Mouse (Mus musculus) intestine, embryonic 16.5 days (tissue): Measurements from ENCODE around the gene Zfp52. TPM values are rescaled to one million over a fixed set of nuclear protein-coding genes. Genes with fewer than 3 reads are reported as not detected.

ENCODE experiments used
- ATAC-seq: fragments of 200-750 bp; cut with Nextera tagmentation; 2 replicates; pipeline ENCODE4 v1.8.0; 2017; ENCODE audit warnings: moderate TSS enrichment, moderate library complexity
- H3K27ac ChIP-seq: fragments of 300-500 bp; sonication (generic); 2 replicates; pipeline ENCODE4 v1.5.1; 2014; ENCODE audit warnings: mild to moderate bottlenecking, low read length
- H3K27me3 ChIP-seq: fragments of 300-500 bp; sonication (generic); replicated peaks from 2 replicates; pipeline ENCODE4 v1.6.1; 2014; ENCODE audit warnings: low read length, control low read depth, mixed read lengths; ENCODE audit not compliant: control insufficient read depth, insufficient read depth
- H3K36me3 ChIP-seq: fragments of 300-500 bp; sonication (generic); 2 replicates; pipeline ENCODE4 v1.6.1; 2014; ENCODE audit warnings: low read length, control low read depth; ENCODE audit not compliant: control insufficient read depth, insufficient read depth
- H3K4me1 ChIP-seq: fragments of 300-500 bp; sonication (generic); 2 replicates; pipeline ENCODE4 v1.6.1; 2014; ENCODE audit warnings: low read length, control low read depth, mixed read lengths; ENCODE audit not compliant: control insufficient read depth, insufficient read depth
- H3K4me2 ChIP-seq: fragments of 300-500 bp; sonication (generic); 2 replicates; pipeline ENCODE4 v1.6.1; 2014; ENCODE audit warnings: low read depth, low read length, control low read depth
- H3K4me3 ChIP-seq: fragments of 300-500 bp; sonication (generic); 2 replicates; pipeline ENCODE4 v1.5.1; 2014; ENCODE audit warnings: mild to moderate bottlenecking, low read length
- H3K9ac ChIP-seq: fragments of 300-500 bp; sonication (generic); 2 replicates; pipeline ENCODE4 v1.6.1; 2014; ENCODE audit warnings: low read depth, low read length
- H3K9me3 ChIP-seq: fragments of 300-500 bp; sonication (generic); 2 replicates; pipeline ENCODE4 v1.6.1; 2016; ENCODE audit warnings: low read length, control low read depth; ENCODE audit not compliant: control insufficient read depth
- WGBS: fragments of 180-500 bp; shearing (Covaris S2); extraction: QIAGEN DNeasy Blood & Tissue Kit; methylation state at CpG from one replicate; pipeline ENCODE4 v1.1.7; 2014; 5-methylcytosine and 5-hydroxymethylcytosine counted together
- polyA plus RNA-seq: library from polyadenylated mRNA; unstranded; fragments of >200 nt; fragmentation: Nextera tagmentation; extraction: Ambion mirVana; gene quantifications from 2 replicates; pipeline ENCODE4 v1.2.1, GENCODE M21; 2015

Gene Zfp52
- polyA plus RNA-seq, 1 experiment from 2014 or later, result 3.4 TPM

- Histone ChIP-seq H3K4me1 (peaks cover 4% of the 10 kb centered on the region; the same call in 1 of the 2 replicates), H3K27me3 (no peaks in the 10 kb centered on the region), H3K9ac (peak overlapping the region; percentile 75), H3K4me2 (peak overlapping the region; percentile 64), H3K4me3 (peak overlapping the region; percentile 60), H3K36me3 (no peaks in the 10 kb centered on the region), H3K9me3 (no peaks in the 10 kb centered on the region), H3K27ac (peak overlapping the region; percentile 92)
- WGBS, result under 1% methylated on average over 37 of the region's 37 CpGs
- peak; percentile 95 for ATAC-seq
These were observed 18.9 kb upstream of the Zfp52 start for GRCm38 (mm10) chr17:21516201-21517129.

GRCm38 (mm10) chr17:21517130-21517671, 18.1 kb upstream of the Zfp52 start:
- Histone ChIP-seq H3K4me2 (peak overlapping the region; percentile 64), H3K27me3 (no peaks in the 10 kb centered on the region), H3K4me3 (peak overlapping the region; percentile 60), H3K36me3 (no peaks in the 10 kb centered on the region), H3K4me1 (peaks cover 4% of the 10 kb centered on the region; the same call in 1 of the 2 replicates), H3K27ac (peak overlapping the region; percentile 92), H3K9ac (peak overlapping the region; percentile 75), H3K9me3 (no peaks in the 10 kb centered on the region)
- WGBS, result 29% methylated on average over 4 of the region's 4 CpGs
- ATAC-seq, result peak; percentile 19; the same call in 1 of the 2 replicates

GRCm38 (mm10) chr17:21526270-21526669, 9.1 kb upstream of the Zfp52 start:
- H3K27ac ChIP-seq, result no peak overlapping the region
- no peak overlapping the region for H3K4me3 ChIP-seq
- no peak for ATAC-seq
- no peaks in the 10 kb centered on the region for H3K36me3 ChIP-seq
- H3K27me3 ChIP-seq, result no peaks in the 10 kb centered on the region
- H3K9ac ChIP-seq, result no peak overlapping the region
- no peaks in the 10 kb centered on the region for H3K9me3 ChIP-seq
- no peak overlapping the region for H3K4me2 ChIP-seq
- H3K4me1 ChIP-seq, result 0 out of 2 replicates have a peak, but pooled peaks cover 4% of the 10 kb centered on the region

GRCm38 (mm10) chr17:21530645-21531330, 4.6 kb upstream of the Zfp52 start:
- Histone ChIP-seq H3K4me3 (no peak overlapping the region), H3K4me2 (no peak overlapping the region), H3K27ac (no peak overlapping the region), H3K9me3 (no peaks in the 10 kb centered on the region), H3K36me3 (no peaks in the 10 kb centered on the region), H3K4me1 (peaks cover 20% of the 10 kb centered on the region), H3K9ac (no peak overlapping the region), H3K27me3 (no peaks in the 10 kb centered on the region)
- ATAC-seq, result no peak
- 70% methylated on average over 5 of the region's 5 CpGs for WGBS

- no peaks in the 10 kb centered on the region for H3K36me3 ChIP-seq
- peak overlapping the region; percentile 69 for H3K4me3 ChIP-seq
- H3K9ac ChIP-seq, result peak overlapping the region; percentile 93
- ATAC-seq, result no peak; the same call in 1 of the 2 replicates
- no peaks in the 10 kb centered on the region for H3K27me3 ChIP-seq
- 62% methylated on average over 5 of the region's 5 CpGs for WGBS
- H3K27ac ChIP-seq, result peak overlapping the region; percentile 93
- no peaks in the 10 kb centered on the region for H3K9me3 ChIP-seq
- H3K4me2 ChIP-seq, result peak overlapping the region; percentile 71
- peaks cover 20% of the 10 kb centered on the region for H3K4me1 ChIP-seq
These were observed 3.7 kb upstream of the Zfp52 start for GRCm38 (mm10) chr17:21531621-21532020.

GRCm38 (mm10) chr17:21532101-21532951, 3.0 kb upstream of the Zfp52 start:
- peak; percentile 86 for ATAC-seq
- H3K27ac ChIP-seq, result peak overlapping the region; percentile 93
- under 1% methylated on average over 54 of the region's 54 CpGs for WGBS
- no peaks in the 10 kb centered on the region for H3K36me3 ChIP-seq
- no peaks in the 10 kb centered on the region for H3K27me3 ChIP-seq
- H3K4me2 ChIP-seq, result peak overlapping the region; percentile 71
- H3K4me1 ChIP-seq, result peaks cover 20% of the 10 kb centered on the region
- H3K4me3 ChIP-seq, result peak overlapping the region; percentile 69
- H3K9ac ChIP-seq, result peak overlapping the region; percentile 93
- no peaks in the 10 kb centered on the region for H3K9me3 ChIP-seq

- H3K27ac ChIP-seq, result no peak overlapping the region
- 100% methylated on average over 1 of the region's 1 CpGs for whole genome bisulfite sequencing
- no peak overlapping the region for H3K9ac ChIP-seq
These were observed 1.4 kb upstream of the Zfp52 start for GRCm38 (mm10) chr17:21533961-21534360.

GRCm38 (mm10) chr17:21534460-21535095, 761 bp upstream of the Zfp52 start:
- Histone ChIP-seq H3K27me3 (no peaks in the 10 kb centered on the region), H3K36me3 (no peaks in the 10 kb centered on the region), H3K9me3 (no peaks in the 10 kb centered on the region), H3K4me1 (peaks cover 20% of the 10 kb centered on the region), H3K4me3 (no peak overlapping the region), H3K9ac (0 out of 2 replicates have a peak overlapping the region, but pooled peaks have one; percentile 73), H3K4me2 (peak overlapping the region; percentile 80), H3K27ac (0 out of 2 replicates have a peak overlapping the region, but pooled peaks have one; percentile 14)
- WGBS, result 15% methylated on average over 4 of the region's 4 CpGs
- ATAC-seq, result peak; percentile 36

More at GRCm38 (mm10) chr17:21533961-21534360, 1.4 kb upstream of the Zfp52 start:
- Histone ChIP-seq H3K27me3 (no peaks in the 10 kb centered on the region), H3K4me1 (peaks cover 20% of the 10 kb centered on the region), H3K4me2 (no peak overlapping the region), H3K4me3 (no peak overlapping the region), H3K9me3 (no peaks in the 10 kb centered on the region), H3K36me3 (no peaks in the 10 kb centered on the region)
- no peak for ATAC-seq
